Mouse (Mus musculus) bone marrow, adult 2 months (tissue): Measurements from ENCODE around the gene Prlh. TPM values are rescaled to one million over a fixed set of nuclear protein-coding genes. Genes with fewer than 3 reads are reported as not detected.

Source experiments
- H3K27ac ChIP-seq: fragments of 200-500 bp; 2 replicates; pipeline ENCODE4 v1.5.1; 2012; ENCODE audit warnings: low read depth, mild to moderate bottlenecking, control low read depth, inconsistent platforms, low read length; ENCODE audit not compliant: control insufficient read depth, poor library complexity, insufficient read depth
- H3K4me1 ChIP-seq: fragments of 200-500 bp; 2 replicates; pipeline ENCODE4 v1.6.1; 2011; ENCODE audit warnings: low read length; ENCODE audit not compliant: control insufficient read depth, insufficient read depth
- H3K4me3 ChIP-seq: fragments of 200-500 bp; replicated peaks from 2 replicates; pipeline ENCODE3; 2011; ENCODE audit warnings: mild to moderate bottlenecking, low read depth, low read length, control low read depth; ENCODE audit not compliant: control insufficient read depth
- CTCF ChIP-seq: fragments of 200-500 bp; IDR thresholded peaks from 2 replicates; pipeline ENCODE4 v1.5.1; 2011; ENCODE audit warnings: low read length, control low read depth; ENCODE audit not compliant: control insufficient read depth, insufficient read depth
- POLR2A ChIP-seq: fragments of 200-500 bp; IDR thresholded peaks from 2 replicates; pipeline ENCODE4 v1.6.1; 2011; ENCODE audit warnings: low read depth, mild to moderate bottlenecking, control low read depth, low read length, borderline replicate concordance; ENCODE audit not compliant: control insufficient read depth
- WGBS: fragments of 180-500 bp; shearing (Covaris S2); methylation state at CpG from one replicate; pipeline ENCODE4 v1.1.7; 2018; 5-methylcytosine and 5-hydroxymethylcytosine counted together
- polyA plus RNA-seq: library from polyadenylated mRNA; stranded (reverse); fragments of >200 nt; gene quantifications from 2 replicates; pipeline ENCODE4 v1.2.4, GENCODE M21; 2011; ENCODE audit warnings: low replicate concordance; ENCODE audit not compliant: missing spikeins, insufficient read depth, insufficient read length

Gene Prlh
- polyA plus RNA-seq = not detected in 2 replicates

- no peaks in the 10 kb centered on the region for H3K4me1 ChIP-seq
- H3K4me3 ChIP-seq = no peak within 1 kb of the TSS
- no peak within 1 kb of the TSS for H3K27ac ChIP-seq
- no peak for TF ChIP-seq POLR2A
- TF ChIP-seq CTCF = no peak
- WGBS = 88% methylated on average over 8 of the region's 8 CpGs
These were observed at the start of gene Prlh for GRCm38 (mm10) chr1:90952808-90953207. TSS of gene Prlh (plus strand) at chr1:90953108.

GRCm38 (mm10) chr1:90903211-90903945, 49.5 kb upstream of the Prlh start:
- no peak overlapping the region for H3K27ac ChIP-seq
- WGBS = 63% methylated on average over 3 of the region's 3 CpGs
- TF ChIP-seq CTCF (no peak), POLR2A (no peak)
- no peaks in the 10 kb centered on the region; the same call in 1 of the 2 replicates for H3K4me1 ChIP-seq
- H3K4me3 ChIP-seq = no peak overlapping the region

- Histone ChIP-seq H3K4me3 (no peak overlapping the region), H3K27ac (no peak overlapping the region), H3K4me1 (no peaks in the 10 kb centered on the region; the same call in 1 of the 2 replicates)
- 76% methylated on average over 8 of the region's 8 CpGs for WGBS
- TF ChIP-seq CTCF (no peak), POLR2A (no peak)
These were observed 48.9 kb upstream of the Prlh start for GRCm38 (mm10) chr1:90903971-90904458.

- Histone ChIP-seq H3K27ac (no peak overlapping the region), H3K4me3 (no peak overlapping the region), H3K4me1 (no peaks in the 10 kb centered on the region; the same call in 1 of the 2 replicates)
- no peak for TF ChIP-seq POLR2A
- no peak for TF ChIP-seq CTCF
- WGBS = 70% methylated on average over 7 of the region's 7 CpGs
These were observed 48.0 kb upstream of the Prlh start for GRCm38 (mm10) chr1:90904729-90905404.

- WGBS = 9% methylated on average over 2 of the region's 2 CpGs
- Histone ChIP-seq H3K4me1 (no peaks in the 10 kb centered on the region), H3K27ac (no peak overlapping the region), H3K4me3 (no peak overlapping the region)
- no peak for TF ChIP-seq POLR2A
- TF ChIP-seq CTCF = peak; percentile 61
These were observed 46.6 kb upstream of the Prlh start for GRCm38 (mm10) chr1:90906357-90906756.

- TF ChIP-seq CTCF (no peak), POLR2A (no peak)
- H3K4me3 ChIP-seq = no peak overlapping the region
- no peak overlapping the region for H3K27ac ChIP-seq
- no peaks in the 10 kb centered on the region for H3K4me1 ChIP-seq
These were observed 43.7 kb upstream of the Prlh start for GRCm38 (mm10) chr1:90909161-90909560.

GRCm38 (mm10) chr1:90909631-90910152, 43.2 kb upstream of the Prlh start:
- no peak overlapping the region for H3K4me3 ChIP-seq
- TF ChIP-seq CTCF = no peak
- TF ChIP-seq POLR2A = no peak
- no peak overlapping the region for H3K27ac ChIP-seq
- H3K4me1 ChIP-seq = no peaks in the 10 kb centered on the region
- 29% methylated on average over 17 of the region's 17 CpGs for WGBS

GRCm38 (mm10) chr1:90913231-90913630, 39.7 kb upstream of the Prlh start:
- Histone ChIP-seq H3K27ac (no peak overlapping the region), H3K4me1 (no peaks in the 10 kb centered on the region), H3K4me3 (no peak overlapping the region)
- TF ChIP-seq CTCF (no peak), POLR2A (no peak)
- 81% methylated on average over 6 of the region's 6 CpGs for WGBS
